Mouse (Mus musculus) layer of hippocampus, adult 6 months (tissue): ENCODE results near the gene Mertk. TPM values are rescaled to one million over a fixed set of nuclear protein-coding genes. Genes with fewer than 3 reads are reported as not detected.

Experiments used
- long read RNA-seq, 2 experiments: library from polyadenylated mRNA; unstranded; transcript quantifications; one replicate each; pipeline ENCODE4 v2.0.0; 2019 to 2020
- polyA plus RNA-seq: library from polyadenylated mRNA; unstranded; fragments of <200 nt; fragmentation: Nextera tagmentation; gene quantifications from 2 replicates; pipeline ENCODE4 v1.2.3, GENCODE M21; 2021

Gene Mertk
- polyA plus RNA-seq = 13.2 and 13.8 TPM in 2 replicates
- long read RNA-seq, experiment 1, full-length matches to known transcripts = 6 of 19 reads
- long read RNA-seq, experiment 1, partial matches to known transcripts = 8 of 19 reads
- long read RNA-seq, experiment 1, other reads (novel, unspliced or antisense) = 5 of 19 reads
- long read RNA-seq, experiment 2, full-length matches to known transcripts = 42 of 77 reads
- long read RNA-seq, experiment 2, partial matches to known transcripts = 15 of 77 reads
- long read RNA-seq, experiment 2, other reads (novel, unspliced or antisense) = 20 of 77 reads

GRCm38 (mm10) chr2:128698693-128699181 is at the start of gene Mertk:
Gene Mertk, plus strand, starts transcription at chr2:128698956.

GRCm38 (mm10) chr2:128686921-128687557 is 11.7 kb upstream of the Mertk start, which contains the start of gene Anapc1:
Gene Anapc1, minus strand, starts transcription at chr2:128687391.

DNA sequence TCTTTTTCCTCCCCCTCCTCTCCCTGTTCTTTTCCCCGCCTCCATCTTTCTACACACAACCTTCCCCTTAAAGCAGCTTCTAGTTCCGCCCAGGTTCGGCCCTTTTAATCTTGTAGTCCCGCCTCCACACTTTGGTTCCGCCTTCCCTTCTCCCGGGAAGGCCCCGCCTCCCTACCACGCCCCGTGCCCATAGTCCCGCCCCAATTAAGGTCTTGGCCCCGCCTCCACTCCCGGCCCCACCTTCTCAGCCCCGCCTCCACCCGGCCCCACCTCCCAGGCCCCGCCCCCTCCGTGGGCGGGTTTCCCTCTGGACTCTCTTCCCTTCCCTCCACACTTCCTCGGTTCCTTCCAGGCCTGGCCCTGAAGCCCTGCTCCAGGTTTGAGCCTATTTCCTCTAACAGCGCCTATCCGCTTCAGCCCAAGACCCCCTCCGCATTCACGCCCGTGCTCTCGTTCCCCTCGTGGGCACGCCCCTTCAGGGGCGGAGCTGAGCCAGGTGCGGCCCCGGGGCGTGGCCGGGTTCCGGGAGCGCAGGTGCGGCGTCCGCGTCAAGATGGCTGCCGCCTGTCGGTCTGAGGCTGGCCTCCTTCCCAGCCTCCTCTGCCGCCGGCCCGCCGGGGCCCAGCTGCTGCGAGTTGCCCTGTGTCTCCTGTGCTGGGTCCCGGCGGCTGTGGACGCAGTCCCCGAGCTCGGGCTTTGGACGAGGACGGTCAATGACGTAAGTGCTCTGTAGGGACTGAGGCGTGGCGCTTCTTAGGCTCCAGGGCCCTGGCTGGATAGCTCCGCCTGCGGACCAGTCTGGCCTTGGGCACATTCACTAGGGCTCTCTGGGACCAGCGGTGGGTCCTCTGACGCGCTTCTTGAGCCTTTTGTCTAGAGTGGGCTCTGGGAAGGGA is 119.3 kb downstream of the Mertk start, which contains the start of gene Tmem87b:
Tmem87b (plus strand) TSS at position 333 of the 896 bp plus-strand sequence.

Other genes starting within 250 kb of the Mertk start
- gene Spdye4c, start 107.7 kb upstream of the Mertk start, polyA plus RNA-seq = not detected in 2 replicates
- gene Anapc1, start 11.6 kb upstream of the Mertk start, polyA plus RNA-seq = 6.6 and 8.3 TPM in 2 replicates
- gene Tmem87b, start 119.2 kb downstream of the Mertk start, polyA plus RNA-seq = 20.8 and 26.0 TPM in 2 replicates
- 2.3 and 2.7 TPM in 2 replicates for gene Fbln7, start 164.0 kb downstream of the Mertk start, polyA plus RNA-seq
- gene Zc3h8, start 245.1 kb downstream of the Mertk start, polyA plus RNA-seq = 4.7 and 6.5 TPM in 2 replicates